Mouse (Mus musculus) cerebellum, adult 2 months (tissue): ENCODE measurements around the gene Syngr1.

Source experiments
- CTCF ChIP-seq: fragments of 200-500 bp; IDR thresholded peaks from 2 replicates; pipeline ENCODE4 v1.5.1; 2011; ENCODE audit warnings: low read depth, mild to moderate bottlenecking, control low read depth, low read length, moderate library complexity, borderline replicate concordance; ENCODE audit not compliant: insufficient read depth
- POLR2A ChIP-seq: fragments of 200-500 bp; IDR thresholded peaks from 2 replicates; pipeline ENCODE4 v1.6.1; 2011; ENCODE audit warnings: low read length, control low read depth, borderline replicate concordance; ENCODE audit not compliant: insufficient read depth

DNA sequence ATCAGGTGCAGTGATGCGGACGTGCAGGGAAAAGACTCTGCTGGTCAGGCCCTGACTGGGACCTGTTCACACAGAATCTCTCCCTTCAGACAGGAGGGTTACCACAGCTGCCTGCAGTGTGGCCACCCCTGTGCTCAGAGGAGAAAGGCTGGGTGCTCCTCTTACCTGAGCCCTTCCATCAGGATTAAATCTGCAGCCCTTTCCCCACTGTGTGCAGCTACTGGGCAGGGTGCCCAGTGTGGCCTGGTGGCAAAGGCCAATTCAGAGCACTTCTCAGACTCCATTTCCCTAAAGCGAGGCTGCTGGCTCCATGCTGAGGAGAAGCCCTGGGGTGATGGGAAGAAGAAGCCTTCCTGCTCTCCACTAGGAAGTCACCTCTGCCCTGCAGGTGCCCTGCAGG lies 70.1 kb downstream of the Syngr1 start:
- no peak for TF ChIP-seq CTCF
- TF ChIP-seq POLR2A: no peak
